Mouse (Mus musculus) C2C12 (cell line): ENCODE data around the gene Ptgds. TPM values are rescaled to one million over a fixed set of nuclear protein-coding genes. Genes with fewer than 3 reads are reported as not detected.

ENCODE experiments used
- H3K27me3 ChIP-seq: one replicate; pipeline ENCODE4 v1.6.1; 2011; ENCODE audit not compliant: control insufficient read depth, insufficient read depth, insufficient read length
- H3K36me3 ChIP-seq: one replicate; pipeline ENCODE4 v1.6.1; 2011; ENCODE audit not compliant: control insufficient read depth, insufficient read depth
- H3K4me3 ChIP-seq: one replicate; pipeline ENCODE4 v1.5.1; 2011; ENCODE audit warnings: mild to moderate bottlenecking, control low read depth; ENCODE audit not compliant: poor library complexity, insufficient read depth, severe bottlenecking
- H3K79me2 ChIP-seq: one replicate; pipeline ENCODE4 v1.6.1; 2011; ENCODE audit not compliant: control insufficient read depth, insufficient read depth
- H3K79me3 ChIP-seq: one replicate; pipeline ENCODE4 v1.6.1; 2011; ENCODE audit warnings: low read depth, control low read depth
- H3ac ChIP-seq: one replicate; pipeline ENCODE3; 2011; ENCODE audit warnings: low read depth; ENCODE audit not compliant: control insufficient read depth, insufficient read length
- CEBPB ChIP-seq: IDR thresholded peaks from one replicate; pipeline ENCODE4 v1.6.1; 2011; ENCODE audit warnings: low read depth, mild to moderate bottlenecking, control low read depth, moderate library complexity
- CTCF ChIP-seq: IDR thresholded peaks from one replicate; pipeline ENCODE4 v1.5.1; 2011; ENCODE audit not compliant: control insufficient read depth, insufficient read depth, insufficient read length
- FOSL1 ChIP-seq: IDR thresholded peaks from one replicate; pipeline ENCODE4 v1.8.0; 2011; ENCODE audit warnings: mild to moderate bottlenecking, low read length; ENCODE audit not compliant: poor library complexity, insufficient read depth, severe bottlenecking
- MAX ChIP-seq: IDR thresholded peaks from one replicate; pipeline ENCODE4 v1.6.1; 2011; ENCODE audit warnings: mild to moderate bottlenecking, control low read depth
- MYOD1 ChIP-seq: IDR thresholded peaks from one replicate; pipeline ENCODE4 v1.6.1; 2011; ENCODE audit warnings: low read depth; ENCODE audit not compliant: control insufficient read depth, insufficient read length
- MYOG ChIP-seq: IDR thresholded peaks from one replicate; pipeline ENCODE4 v1.6.1; 2011; ENCODE audit not compliant: control insufficient read depth, insufficient read length; ENCODE audit errors: extremely low read depth
- USF1 ChIP-seq: IDR thresholded peaks from one replicate; pipeline ENCODE4 v1.6.1; 2011; ENCODE audit warnings: low read depth, mild to moderate bottlenecking, control low read depth, moderate library complexity
- polyA plus RNA-seq: library from polyadenylated mRNA; unstranded; fragments of >200 nt; fragmentation: generic; extraction: Trizol; gene quantifications from one replicate; pipeline ENCODE4 v1.2.1, GENCODE M21; 2012; ENCODE audit warnings: missing spikeins

Gene Ptgds
- polyA plus RNA-seq, 1 experiment, result not detected

DNA sequence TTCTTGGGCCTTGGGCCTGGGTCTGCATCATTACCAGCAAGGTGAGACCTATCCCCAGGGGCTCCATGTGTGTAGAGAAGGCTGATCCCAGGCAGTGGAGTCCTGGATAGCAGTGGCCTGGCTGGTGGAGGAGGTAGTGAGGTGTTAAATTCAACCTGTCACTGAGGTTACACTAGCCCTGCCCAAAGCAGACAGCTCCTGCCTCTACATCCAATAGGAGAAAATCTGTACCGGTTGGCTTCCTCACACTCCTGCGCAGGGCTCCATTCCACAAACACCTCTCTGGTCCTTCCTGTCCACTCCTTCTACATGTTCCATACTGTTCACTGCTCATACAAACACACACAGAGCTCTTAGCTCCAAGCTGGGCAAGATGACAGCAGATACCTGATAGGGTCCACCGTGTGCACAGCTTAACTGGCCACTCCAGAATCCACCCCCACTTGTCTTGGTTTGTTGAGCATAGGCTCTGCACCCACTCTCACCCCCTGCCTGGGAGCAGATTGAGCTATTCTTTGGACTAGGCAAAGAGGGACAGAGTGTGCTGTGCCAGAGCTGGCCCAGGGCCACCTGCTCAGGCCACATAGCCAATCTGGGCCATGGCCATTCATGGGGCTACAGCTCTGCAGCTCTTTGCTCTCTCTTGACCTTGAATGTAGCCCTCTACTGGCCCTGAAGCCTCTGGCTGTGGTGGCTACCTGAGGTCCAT lies 8.3 kb upstream of the Ptgds start:
- Histone ChIP-seq H3K36me3 (no peaks in the 10 kb centered on the region), H3K4me3 (no peak overlapping the region), H3K27me3 (peaks cover 28% of the 10 kb centered on the region), H3ac (no peak overlapping the region), H3K79me2 (no peaks in the 10 kb centered on the region), H3K79me3 (no peaks in the 10 kb centered on the region)
- no peak for TF ChIP-seq MYOG
- TF ChIP-seq MYOD1, result no peak
- no peak for TF ChIP-seq MAX
- TF ChIP-seq FOSL1, result no peak
- TF ChIP-seq CEBPB, result no peak
- no peak for TF ChIP-seq CTCF
- no peak for TF ChIP-seq USF1

DNA sequence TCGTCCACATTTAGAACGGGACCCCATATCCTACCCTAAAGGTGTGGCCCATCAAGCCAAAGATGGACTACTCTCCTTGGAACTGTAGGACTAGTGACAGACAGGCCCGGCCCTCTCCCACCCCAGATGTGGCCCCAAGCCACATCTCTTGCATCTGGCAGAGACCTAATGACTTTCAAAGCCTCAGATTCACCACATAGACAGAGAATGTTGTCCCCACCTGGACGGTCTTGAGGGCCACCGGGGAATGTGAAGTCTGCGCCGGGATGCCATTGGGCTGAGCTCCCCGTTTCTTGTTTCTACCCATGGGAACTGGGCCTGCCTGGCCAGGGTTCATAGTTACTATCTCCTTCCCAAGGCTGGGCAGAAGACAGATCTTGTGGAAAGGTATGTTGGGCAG lies 7.7 kb upstream of the Ptgds start:
- Histone ChIP-seq H3K79me3 (no peaks in the 10 kb centered on the region), H3ac (no peak overlapping the region), H3K36me3 (no peaks in the 10 kb centered on the region), H3K27me3 (peaks cover 27% of the 10 kb centered on the region), H3K79me2 (no peaks in the 10 kb centered on the region), H3K4me3 (no peak overlapping the region)
- TF ChIP-seq MYOD1, result no peak
- TF ChIP-seq MYOG, result no peak
- TF ChIP-seq CEBPB, result no peak
- TF ChIP-seq USF1, result no peak
- TF ChIP-seq FOSL1, result no peak
- TF ChIP-seq CTCF, result no peak
- no peak for TF ChIP-seq MAX

- Histone ChIP-seq H3K79me3 (no peaks in the 10 kb centered on the region), H3K79me2 (no peaks in the 10 kb centered on the region), H3ac (no peak overlapping the region), H3K36me3 (no peaks in the 10 kb centered on the region), H3K4me3 (no peak overlapping the region), H3K27me3 (peaks cover 15% of the 10 kb centered on the region)
- TF ChIP-seq MYOG (no peak), MAX (no peak), CEBPB (no peak), FOSL1 (no peak), CTCF (no peak), USF1 (no peak), MYOD1 (no peak)
These were observed 2.7 kb upstream of the Ptgds start for GRCm38 (mm10) chr2:25472550-25472949.

GRCm38 (mm10) chr2:25468962-25469915 lies 607 bp downstream of the Ptgds start:
- Histone ChIP-seq H3K36me3 (no peaks in the 10 kb centered on the region), H3K79me2 (no peaks in the 10 kb centered on the region)
- TF ChIP-seq MYOG (no peak), USF1 (no peak), CEBPB (no peak), MYOD1 (no peak), FOSL1 (no peak), MAX (no peak), CTCF (no peak)

DNA sequence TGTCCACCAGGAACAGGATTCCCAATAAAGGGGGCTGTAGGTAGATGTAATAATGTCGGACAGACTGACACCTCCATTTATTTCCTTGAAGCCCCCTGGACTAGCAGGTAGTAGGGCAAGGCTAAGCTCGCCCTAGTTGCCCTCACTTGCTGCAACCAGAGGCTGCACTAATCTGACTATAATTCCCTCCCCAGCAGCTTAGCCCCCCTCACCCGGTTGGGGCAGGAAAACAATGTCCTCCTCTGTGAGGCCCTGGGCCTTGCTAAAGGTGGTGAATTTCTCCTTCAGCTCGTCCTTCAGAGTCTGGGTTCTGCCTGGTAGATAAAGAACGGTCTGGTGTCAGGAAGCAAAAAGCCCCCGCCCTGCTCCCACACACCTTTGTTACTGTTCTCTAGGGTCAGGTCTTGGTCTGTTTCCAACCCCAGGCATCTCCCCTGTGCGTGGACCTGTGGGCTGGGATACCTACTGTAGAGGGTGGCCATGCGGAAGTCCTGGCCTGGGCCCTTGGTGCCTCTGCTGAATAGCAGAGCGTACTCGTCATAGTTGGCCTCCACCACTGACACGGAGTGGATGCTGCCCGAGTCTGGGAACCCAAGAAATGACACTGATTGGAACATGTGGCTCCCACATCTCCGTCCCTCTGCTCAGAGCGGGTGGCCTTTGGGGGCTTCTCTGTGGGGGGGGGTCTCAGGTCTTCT lies 2.1 kb downstream of the Ptgds start:
- no peaks in the 10 kb centered on the region for H3K79me3 ChIP-seq
- no peak overlapping the region for H3ac ChIP-seq
- H3K79me2 ChIP-seq, result no peaks in the 10 kb centered on the region
- no peak for TF ChIP-seq USF1
- no peak for TF ChIP-seq MAX
- no peak for TF ChIP-seq CTCF
- no peak for TF ChIP-seq MYOG
- no peak for TF ChIP-seq MYOD1
- no peak for TF ChIP-seq CEBPB
- TF ChIP-seq FOSL1, result no peak
- no peaks in the 10 kb centered on the region for H3K27me3 ChIP-seq
- no peaks in the 10 kb centered on the region for H3K36me3 ChIP-seq
- H3K4me3 ChIP-seq, result no peak overlapping the region

More at GRCm38 (mm10) chr2:25468962-25469915, 607 bp downstream of the Ptgds start:
- Histone ChIP-seq H3K4me3 (no peak overlapping the region), H3K79me3 (no peaks in the 10 kb centered on the region), H3K27me3 (no peaks in the 10 kb centered on the region), H3ac (no peak overlapping the region)
